Mouse (Mus musculus) heart, embryonic 16.5 days (tissue): ENCODE measurements around the gene Ankrd1. TPM values are rescaled to one million over a fixed set of nuclear protein-coding genes. Genes with fewer than 3 reads are reported as not detected.
A peak's percentile ranks its signal among the peaks of the same experiment; 100 is the strongest.

ENCODE experiments used
- ATAC-seq: fragments of 200-750 bp; cut with Nextera tagmentation; replicated peaks from 2 replicates; pipeline ENCODE4 v1.8.0; 2017; ENCODE audit warnings: moderate number of reproducible peaks; ENCODE audit not compliant: insufficient read depth, low FRiP score; ENCODE audit errors: extremely low read depth
- H3K27ac ChIP-seq: fragments of 300-500 bp; sonication (generic); 2 replicates; pipeline ENCODE4 v1.5.1; 2014; ENCODE audit warnings: mild to moderate bottlenecking, low read length, control low read depth, moderate library complexity
- H3K27me3 ChIP-seq: fragments of 300-500 bp; sonication (generic); 2 replicates; pipeline ENCODE4 v1.6.1; 2014; ENCODE audit warnings: low read length, mixed read lengths; ENCODE audit not compliant: control insufficient read depth, insufficient read depth
- H3K36me3 ChIP-seq: fragments of 300-500 bp; sonication (generic); 2 replicates; pipeline ENCODE4 v1.6.1; 2014; ENCODE audit not compliant: control insufficient read depth, insufficient read depth
- H3K4me1 ChIP-seq: fragments of 300-500 bp; sonication (generic); 2 replicates; pipeline ENCODE4 v1.6.1; 2014; ENCODE audit warnings: low read length, mixed read lengths; ENCODE audit not compliant: control insufficient read depth, insufficient read depth
- H3K4me2 ChIP-seq: fragments of 300-500 bp; sonication (generic); 2 replicates; pipeline ENCODE4 v1.6.1; 2014; ENCODE audit warnings: low read depth, mild to moderate bottlenecking, control low read depth, low read length
- H3K4me3 ChIP-seq: fragments of 300-500 bp; sonication (generic); 2 replicates; pipeline ENCODE4 v1.5.1; 2014; ENCODE audit warnings: mild to moderate bottlenecking, control low read depth, low read length
- H3K9ac ChIP-seq: fragments of 300-500 bp; sonication (generic); 2 replicates; pipeline ENCODE4 v1.6.1; 2014; ENCODE audit warnings: low read length, control low read depth
- H3K9me3 ChIP-seq: fragments of 300-500 bp; sonication (generic); replicated peaks from 2 replicates; pipeline ENCODE4 v1.6.1; 2016; ENCODE audit warnings: low read length; ENCODE audit not compliant: control insufficient read depth
- WGBS: fragments of 180-500 bp; shearing (Covaris S2); extraction: QIAGEN DNeasy Blood & Tissue Kit; methylation state at CpG from one replicate; pipeline ENCODE4 v1.1.7; 2014; 5-methylcytosine and 5-hydroxymethylcytosine counted together
- polyA plus RNA-seq: library from polyadenylated mRNA; unstranded; fragments of >200 nt; fragmentation: Nextera tagmentation; extraction: Ambion mirVana; gene quantifications from 2 replicates; pipeline ENCODE4 v1.2.1, GENCODE M21; 2015

Ankrd1 gene
- polyA plus RNA-seq, 1 experiment from 2014 or later: 514 TPM

GRCm38 (mm10) chr19:36097194-36097593 lies 22.7 kb downstream of the Ankrd1 start:
- no peaks in the 10 kb centered on the region for H3K4me1 ChIP-seq
- H3K27ac ChIP-seq: no peak overlapping the region
- H3K4me3 ChIP-seq: no peak overlapping the region
- 81% methylated on average over 3 of the region's 3 CpGs for WGBS
- H3K36me3 ChIP-seq: peaks cover 11% of the 10 kb centered on the region
- H3K4me2 ChIP-seq: no peak overlapping the region
- H3K9me3 ChIP-seq: no peaks in the 10 kb centered on the region
- H3K27me3 ChIP-seq: no peaks in the 10 kb centered on the region
- no peak overlapping the region for H3K9ac ChIP-seq
- no peak for ATAC-seq

- H3K36me3 ChIP-seq: peaks cover 20% of the 10 kb centered on the region
- H3K9ac ChIP-seq: no peak overlapping the region
- no peak overlapping the region for H3K27ac ChIP-seq
- H3K4me1 ChIP-seq: no peaks in the 10 kb centered on the region
- no peak overlapping the region for H3K4me3 ChIP-seq
- no peaks in the 10 kb centered on the region for H3K9me3 ChIP-seq
- H3K4me2 ChIP-seq: no peak overlapping the region
- 0 out of 2 replicates have a peak, but pooled peaks have one; percentile 28 for ATAC-seq
- 34% methylated on average over 5 of the region's 5 CpGs for WGBS
- H3K27me3 ChIP-seq: no peaks in the 10 kb centered on the region
Observed at GRCm38 (mm10) chr19:36090781-36091180, 29.1 kb downstream of the Ankrd1 start.

- WGBS: 1% methylated on average over 34 of the region's 34 CpGs
- Histone ChIP-seq H3K4me1 (peaks cover 8% of the 10 kb centered on the region), H3K27me3 (no peaks in the 10 kb centered on the region), H3K9me3 (no peaks in the 10 kb centered on the region), H3K4me3 (peak within 1 kb of the TSS; percentile 64), H3K27ac (peak within 1 kb of the TSS; percentile 40; the same call in 1 of the 2 replicates), H3K9ac (peak within 1 kb of the TSS; percentile 76), H3K36me3 (peaks cover 7% of the 10 kb centered on the region), H3K4me2 (peak within 1 kb of the TSS; percentile 94)
- peak; percentile 91 for ATAC-seq
Observed at GRCm38 (mm10) chr19:36083262-36084225, 36.4 kb downstream of the Ankrd1 start, which contains the start of gene Rpp30. Gene Rpp30, plus strand, starts transcription at chr19:36083716.

- Histone ChIP-seq H3K9me3 (no peaks in the 10 kb centered on the region), H3K27me3 (no peaks in the 10 kb centered on the region), H3K4me2 (peak overlapping the region; percentile 94), H3K4me3 (peak overlapping the region; percentile 64), H3K9ac (peak overlapping the region; percentile 76), H3K4me1 (peaks cover 8% of the 10 kb centered on the region), H3K36me3 (no peaks in the 10 kb centered on the region), H3K27ac (peak overlapping the region; percentile 40; the same call in 1 of the 2 replicates)
- ATAC-seq: peak; percentile 75; the same call in 1 of the 2 replicates
- 46% methylated on average over 7 of the region's 7 CpGs for WGBS
Observed at GRCm38 (mm10) chr19:36082606-36083261, 37.2 kb downstream of the Ankrd1 start.

GRCm38 (mm10) chr19:36062801-36063529 lies 56.9 kb downstream of the Ankrd1 start:
- Histone ChIP-seq H3K9me3 (no peaks in the 10 kb centered on the region), H3K4me3 (no peak overlapping the region), H3K36me3 (no peaks in the 10 kb centered on the region), H3K4me1 (no peaks in the 10 kb centered on the region), H3K4me2 (no peak overlapping the region), H3K27ac (no peak overlapping the region), H3K9ac (no peak overlapping the region), H3K27me3 (peaks cover 10% of the 10 kb centered on the region; the same call in 1 of the 2 replicates)
- whole genome bisulfite sequencing: 65% methylated on average over 2 of the region's 2 CpGs
- ATAC-seq: no peak

Other genes with a start within 250 kb of the Ankrd1 start
- gene Htr7, start 62.6 kb downstream of the Ankrd1 start, polyA plus RNA-seq: 0.20 and 0.74 TPM in 2 replicates
- gene Rpp30, start 36.4 kb downstream of the Ankrd1 start, polyA plus RNA-seq: 45.2 and 48.1 TPM in 2 replicates
- gene Pcgf5, start 228.2 kb upstream of the Ankrd1 start, polyA plus RNA-seq: 60.5 and 72.4 TPM in 2 replicates